Mouse (Mus musculus) midbrain, embryonic 11.5 days (tissue): Measurements from ENCODE around the gene Ccl22. TPM values are rescaled to one million over a fixed set of nuclear protein-coding genes. Genes with fewer than 3 reads are reported as not detected.
A peak's percentile ranks its signal among the peaks of the same experiment; 100 is the strongest.

Source experiments
- ATAC-seq: fragments of 200-750 bp; cut with Nextera tagmentation; 2 replicates; pipeline ENCODE4 v1.8.0; 2017; ENCODE audit warnings: moderate TSS enrichment, moderate library complexity; ENCODE audit not compliant: low FRiP score
- DNase-seq: peaks from one replicate; pipeline ENCODE4 v3.0.0; 2015; ENCODE audit warnings: low spot score; ENCODE audit errors: missing footprints
- H3K27ac ChIP-seq: fragments of 300-500 bp; sonication (generic); 2 replicates; pipeline ENCODE4 v1.5.1; 2014; ENCODE audit warnings: low read depth, low read length
- H3K27me3 ChIP-seq: fragments of 300-500 bp; sonication (generic); 2 replicates; pipeline ENCODE4 v1.6.1; 2014; ENCODE audit warnings: mild to moderate bottlenecking, low read length, moderate library complexity, mixed read lengths; ENCODE audit not compliant: control insufficient read depth, insufficient read depth
- H3K36me3 ChIP-seq: fragments of 300-500 bp; sonication (generic); 2 replicates; pipeline ENCODE4 v1.6.1; 2014; ENCODE audit warnings: mild to moderate bottlenecking, low read length, moderate library complexity, mixed read lengths; ENCODE audit not compliant: control insufficient read depth, insufficient read depth
- H3K4me1 ChIP-seq: fragments of 300-500 bp; sonication (generic); 2 replicates; pipeline ENCODE4 v1.6.1; 2014; ENCODE audit warnings: low read length; ENCODE audit not compliant: control insufficient read depth, insufficient read depth
- H3K4me2 ChIP-seq: fragments of 300-500 bp; sonication (generic); 2 replicates; pipeline ENCODE4 v1.6.1; 2014; ENCODE audit warnings: mild to moderate bottlenecking, moderate library complexity
- H3K4me3 ChIP-seq: fragments of 300-500 bp; sonication (generic); 2 replicates; pipeline ENCODE4 v1.5.1; 2014; ENCODE audit warnings: low read depth, low read length
- H3K9ac ChIP-seq: fragments of 300-500 bp; sonication (generic); 2 replicates; pipeline ENCODE4 v1.6.1; 2014; ENCODE audit warnings: low read length
- H3K9me3 ChIP-seq: fragments of 300-500 bp; sonication (generic); 2 replicates; pipeline ENCODE4 v1.6.1; 2016; ENCODE audit warnings: low read length; ENCODE audit not compliant: control insufficient read depth
- WGBS: fragments of 180-500 bp; shearing (Covaris S2); extraction: QIAGEN DNeasy Blood & Tissue Kit; methylation state at CpG from one replicate; pipeline ENCODE4 v1.1.7; 2014; 5-methylcytosine and 5-hydroxymethylcytosine counted together
- polyA plus RNA-seq: library from polyadenylated mRNA; unstranded; fragments of >200 nt; fragmentation: Nextera tagmentation; extraction: Ambion mirVana; gene quantifications from 2 replicates; pipeline ENCODE4 v1.2.1, GENCODE M21; 2014

The Ccl22 gene
- polyA plus RNA-seq, 1 experiment from 2014 or later, result not detected

- no peaks in the 10 kb centered on the region for H3K4me1 ChIP-seq
- DNase-seq (peak; percentile 41), ATAC-seq (no peak)
- no peak overlapping the region for H3K4me3 ChIP-seq
- 83% methylated on average over 9 of the region's 9 CpGs for WGBS
- no peaks in the 10 kb centered on the region for H3K36me3 ChIP-seq
- H3K9me3 ChIP-seq, result no peaks in the 10 kb centered on the region
- no peak overlapping the region for H3K27ac ChIP-seq
- no peaks in the 10 kb centered on the region for H3K27me3 ChIP-seq
- no peak overlapping the region for H3K4me2 ChIP-seq
- no peak overlapping the region for H3K9ac ChIP-seq
Observed at GRCm38 (mm10) chr8:94744972-94745371, 418 bp upstream of the Ccl22 start.

GRCm38 (mm10) chr8:94746832-94747231 lies 1.4 kb downstream of the Ccl22 start:
- WGBS, result 82% methylated on average over 8 of the region's 8 CpGs
- ATAC-seq (no peak), DNase-seq (peak; percentile 17)
- H3K9ac ChIP-seq, result no peak overlapping the region
- H3K27ac ChIP-seq, result no peak overlapping the region
- H3K4me2 ChIP-seq, result no peak overlapping the region
- H3K4me3 ChIP-seq, result no peak overlapping the region
- H3K9me3 ChIP-seq, result no peaks in the 10 kb centered on the region
- H3K4me1 ChIP-seq, result no peaks in the 10 kb centered on the region
- H3K36me3 ChIP-seq, result no peaks in the 10 kb centered on the region
- no peaks in the 10 kb centered on the region for H3K27me3 ChIP-seq

- no peak overlapping the region for H3K9ac ChIP-seq
- H3K36me3 ChIP-seq, result no peaks in the 10 kb centered on the region
- ATAC-seq, result no peak
- H3K4me3 ChIP-seq, result no peak overlapping the region
- H3K27ac ChIP-seq, result no peak overlapping the region
- H3K27me3 ChIP-seq, result no peaks in the 10 kb centered on the region
- 62% methylated on average over 4 of the region's 4 CpGs for WGBS
- H3K9me3 ChIP-seq, result no peaks in the 10 kb centered on the region
- DNase-seq, result no peak
- no peak overlapping the region for H3K4me2 ChIP-seq
- no peaks in the 10 kb centered on the region for H3K4me1 ChIP-seq
Observed at GRCm38 (mm10) chr8:94748363-94748762, 3.0 kb downstream of the Ccl22 start.

- DNase-seq, result peak; percentile 64
- Histone ChIP-seq H3K9ac (no peak overlapping the region), H3K36me3 (no peaks in the 10 kb centered on the region), H3K4me2 (no peak overlapping the region), H3K4me1 (no peaks in the 10 kb centered on the region), H3K27ac (no peak overlapping the region), H3K4me3 (no peak overlapping the region), H3K27me3 (no peaks in the 10 kb centered on the region), H3K9me3 (no peaks in the 10 kb centered on the region)
- ATAC-seq, result no peak
- WGBS, result 82% methylated on average over 3 of the region's 3 CpGs
Observed at GRCm38 (mm10) chr8:94749942-94750341, 4.6 kb downstream of the Ccl22 start.

GRCm38 (mm10) chr8:94751023-94751849 lies 5.8 kb downstream of the Ccl22 start:
- Histone ChIP-seq H3K27ac (no peak overlapping the region), H3K36me3 (no peaks in the 10 kb centered on the region), H3K4me1 (no peaks in the 10 kb centered on the region), H3K4me3 (no peak overlapping the region), H3K27me3 (no peaks in the 10 kb centered on the region), H3K9ac (no peak overlapping the region), H3K4me2 (no peak overlapping the region), H3K9me3 (no peaks in the 10 kb centered on the region)
- WGBS, result 84% methylated on average over 10 of the region's 10 CpGs
- DNase-seq (peak; percentile 33), ATAC-seq (no peak)

GRCm38 (mm10) chr8:94754006-94754405 lies 8.6 kb downstream of the Ccl22 start:
- Histone ChIP-seq H3K27me3 (no peaks in the 10 kb centered on the region), H3K9me3 (no peaks in the 10 kb centered on the region), H3K9ac (no peak overlapping the region), H3K4me3 (no peak overlapping the region), H3K27ac (no peak overlapping the region), H3K36me3 (no peaks in the 10 kb centered on the region), H3K4me1 (no peaks in the 10 kb centered on the region), H3K4me2 (no peak overlapping the region)
- WGBS, result 91% methylated on average over 2 of the region's 2 CpGs
- ATAC-seq (no peak), DNase-seq (peak; percentile 72)

- Histone ChIP-seq H3K36me3 (no peaks in the 10 kb centered on the region), H3K4me3 (no peak overlapping the region), H3K27me3 (no peaks in the 10 kb centered on the region), H3K9me3 (no peaks in the 10 kb centered on the region), H3K4me2 (no peak overlapping the region), H3K4me1 (no peaks in the 10 kb centered on the region), H3K9ac (no peak overlapping the region), H3K27ac (no peak overlapping the region)
- DNase-seq (no peak), ATAC-seq (no peak)
- WGBS, result 55% methylated on average over 2 of the region's 2 CpGs
Observed at GRCm38 (mm10) chr8:94754486-94754885, 9.1 kb downstream of the Ccl22 start.

GRCm38 (mm10) chr8:94767035-94767434 lies 21.6 kb downstream of the Ccl22 start:
- no peak for DNase-seq
- ATAC-seq, result no peak
- Histone ChIP-seq H3K27me3 (peaks cover 6% of the 10 kb centered on the region), H3K9ac (no peak overlapping the region), H3K4me1 (peaks cover 10% of the 10 kb centered on the region), H3K4me3 (no peak overlapping the region), H3K27ac (no peak overlapping the region), H3K36me3 (no peaks in the 10 kb centered on the region), H3K9me3 (no peaks in the 10 kb centered on the region), H3K4me2 (no peak overlapping the region)
- WGBS, result 87% methylated on average over 9 of the region's 9 CpGs

- ATAC-seq (no peak), DNase-seq (no peak)
- 71% methylated on average over 6 of the region's 6 CpGs for WGBS
- H3K4me2 ChIP-seq, result no peak overlapping the region
- no peak overlapping the region for H3K27ac ChIP-seq
- peaks cover 13% of the 10 kb centered on the region for H3K27me3 ChIP-seq
- H3K36me3 ChIP-seq, result no peaks in the 10 kb centered on the region
- no peak overlapping the region for H3K9ac ChIP-seq
- no peaks in the 10 kb centered on the region for H3K9me3 ChIP-seq
- no peak overlapping the region for H3K4me3 ChIP-seq
- peaks cover 29% of the 10 kb centered on the region for H3K4me1 ChIP-seq
Observed at GRCm38 (mm10) chr8:94770945-94771344, 25.6 kb downstream of the Ccl22 start.
